Mouse (Mus musculus) heart, adult 18-20 months (tissue): ENCODE results near the gene Srm. TPM values are rescaled to one million over a fixed set of nuclear protein-coding genes. Genes with fewer than 3 reads are reported as not detected.
A peak's percentile ranks its signal among the peaks of the same experiment; 100 is the strongest.

Experiments
- DNase-seq, 2 experiments: peaks; one replicate each; pipeline ENCODE4 v3.0.0; 2021 to 2022; ENCODE audit warnings: mixed read lengths in 1 of 2
- total RNA-seq, 2 experiments: library from RNA; stranded (reverse); gene quantifications; 2 replicates each; pipeline ENCODE4 v1.2.3; 2021

Srm gene
- total RNA-seq, 2 experiments from 2014 or later: 14.7 TPM

- no peak for DNase-seq
These were observed 10.6 kb downstream of the Srm start for GRCm38 (mm10) chr4:148601871-148602270.

- DNase-seq: no peak
These were observed 11.2 kb downstream of the Srm start, which contains the start of gene Masp2 for GRCm38 (mm10) chr4:148602357-148603120. Masp2 (plus strand) TSS chr4:148602554.

- no peak for DNase-seq
These were observed 12.3 kb downstream of the Srm start for GRCm38 (mm10) chr4:148603376-148604139.

- DNase-seq: no peak
These were observed 12.8 kb downstream of the Srm start for GRCm38 (mm10) chr4:148604141-148604540.

- DNase-seq: peak; percentile 37 to 57
These were observed 13.3 kb downstream of the Srm start for GRCm38 (mm10) chr4:148604541-148605165.

- DNase-seq: peak; percentile 68 to 85
These were observed 16.5 kb downstream of the Srm start for GRCm38 (mm10) chr4:148607758-148608157.

- no peak for DNase-seq
These were observed 18.5 kb downstream of the Srm start for GRCm38 (mm10) chr4:148609805-148610204.

GRCm38 (mm10) chr4:148610631-148611364, 19.5 kb downstream of the Srm start:
- no peak for DNase-seq

- no peak for DNase-seq
These were observed 21.3 kb downstream of the Srm start for GRCm38 (mm10) chr4:148612557-148612956.

- DNase-seq: no peak
These were observed 22.4 kb downstream of the Srm start for GRCm38 (mm10) chr4:148613738-148614137.

GRCm38 (mm10) chr4:148619805-148620204, 28.5 kb downstream of the Srm start:
- DNase-seq: no peak

- DNase-seq: no peak
These were observed 29.4 kb downstream of the Srm start for GRCm38 (mm10) chr4:148620718-148621117.

- DNase-seq: no peak
These were observed 31.2 kb downstream of the Srm start for GRCm38 (mm10) chr4:148622485-148622884.

- DNase-seq: no peak
These were observed 32.3 kb downstream of the Srm start for GRCm38 (mm10) chr4:148623609-148624008.

GRCm38 (mm10) chr4:148625010-148625409, 33.7 kb downstream of the Srm start:
- DNase-seq: no peak

- peak; percentile 40 to 45 for DNase-seq
These were observed 34.7 kb downstream of the Srm start for GRCm38 (mm10) chr4:148625756-148626622.

- peak; percentile 96 to 97 for DNase-seq
These were observed 35.4 kb downstream of the Srm start, which contains the start of gene Tardbp for GRCm38 (mm10) chr4:148626623-148627185. Tardbp (minus strand) TSS chr4:148627019.

- DNase-seq: no peak
These were observed 35.9 kb downstream of the Srm start for GRCm38 (mm10) chr4:148627246-148627645.

- DNase-seq: no peak
These were observed 40.9 kb downstream of the Srm start for GRCm38 (mm10) chr4:148632013-148632692.
